Mouse (Mus musculus): Measurements from ENCODE around the gene Ifi206.

- TF ChIP-seq CTCF (IDR thresholded peaks at IDR 0.05; ENCODE audit: borderline replicate concordance, control insufficient read depth, extremely low read depth, insufficient read depth, low read length, poor library complexity): no peak
- TF ChIP-seq POLR2A (IDR thresholded peaks at IDR 0.05; ENCODE audit: control insufficient read depth, extremely low read depth, insufficient read depth, low read length, poor library complexity): no peak
Observed at GRCm38 (mm10) chr1:173450621-173451020, 40.2 kb downstream of the Ifi206 start.

Measured in thymus, adult 2 months (tissue).